Mouse (Mus musculus): ENCODE data around the gene Olfr975.
"Not testable (repeated sequence)": the region's sequence is repeated elsewhere in the genome, so short reads cannot be mapped to it uniquely, and the experiment has no call there.

Olfr975 gene

GRCm38 (mm10) chr9:39951946-39952345, at the start of gene Olfr975:
Gene Olfr975, minus strand, starts transcription at chr9:39952046.
- no peak for DNase-seq (ENCODE audit: low spot score in 2 of 2)

GRCm38 (mm10) chr9:39991813-39992212, 40.0 kb upstream of the Olfr975 start, which contains the start of gene Olfr978:
Gene Olfr978, plus strand, starts transcription at chr9:39992113.
- DNase-seq (ENCODE audit: low spot score in 2 of 2): no peak

GRCm38 (mm10) chr9:39976581-39977145, 24.8 kb upstream of the Olfr975 start:
- not testable (repeated sequence) for DNase-seq (ENCODE audit: low spot score in 2 of 2)

GRCm38 (mm10) chr9:39961033-39961432, 9.2 kb upstream of the Olfr975 start, which contains the start of gene Olfr976:
Gene Olfr976, minus strand, starts transcription at chr9:39961133.
- not testable (repeated sequence) for DNase-seq (ENCODE audit: low spot score in 2 of 2)

- DNase-seq (ENCODE audit: low spot score in 2 of 2): no peak
These were observed 14.6 kb downstream of the Olfr975 start, which contains the start of gene Olfr974 for GRCm38 (mm10) chr9:39937201-39937600. Gene Olfr974, plus strand, starts transcription at chr9:39937501.

- not testable (repeated sequence) for DNase-seq (ENCODE audit: low spot score in 2 of 2)
These were observed 23.0 kb downstream of the Olfr975 start for GRCm38 (mm10) chr9:39928837-39929236.

- not testable (repeated sequence) for DNase-seq (ENCODE audit: low spot score in 2 of 2)
These were observed 23.6 kb downstream of the Olfr975 start for GRCm38 (mm10) chr9:39927975-39928836.

- no peak for DNase-seq (ENCODE audit: low spot score in 2 of 2)
These were observed 41.9 kb downstream of the Olfr975 start for GRCm38 (mm10) chr9:39909939-39910338.

GRCm38 (mm10) chr9:39907036-39907435, 44.8 kb downstream of the Olfr975 start, which contains the start of gene Olfr229:
Gene Olfr229, plus strand, starts transcription at chr9:39907336.
- DNase-seq (ENCODE audit: low spot score in 2 of 2): no peak

- DNase-seq (ENCODE audit: low spot score in 2 of 2): no peak
These were observed 46.7 kb downstream of the Olfr975 start for GRCm38 (mm10) chr9:39905106-39905505.
